ENCODE assay signal across 8 mouse cellular contexts in genomic region chr17:78455114-78455513, GRCm38 (mm10). TPM values are rescaled to one million over a fixed set of nuclear protein-coding genes. Genes with fewer than 3 reads are reported as not detected.
A peak's percentile ranks its signal among the peaks of the same experiment; 100 is the strongest.
DNase-seq lines count a peak whose midpoint lies in the region; ATAC-seq lines count a peak whose summit lies in the region.

No protein-coding gene starts in this region.

- DNase-seq in CD8-positive naive resting alpha-beta T cell, adult 2 months (ENCODE audit: low read depth in 2 of 2, low spot score in 2 of 2): peak; percentile 72 to 80
- DNase-seq in adrenal gland, adult 8-10 months: peak; percentile 59
- peak; percentile 75 for DNase-seq in embryo, embryonic 11 days
- peak; percentile 67 to 70 for DNase-seq in gastrocnemius, postnatal 36 days
- peak; percentile 90 for DNase-seq in kidney, postnatal 10 days
- peak; percentile 54 for DNase-seq in liver, embryonic 13.5 days
- DNase-seq in ovary, postnatal 14 days (ENCODE audit: low spot score): peak; percentile 51
- peak; percentile 59 to 85 for DNase-seq in thymus, postnatal 10 days (ENCODE audit: low spot score in 2 of 2)

- H3K4me2 ChIP-seq in liver, embryonic 13.5 days: no peak overlapping the region

- no peak overlapping the region for H3K4me3 ChIP-seq in liver, embryonic 13.5 days (replicated peaks)

- 0 out of 2 replicates have a peak, but pooled peaks cover under 1% of the 10 kb centered on the region for H3K9me3 ChIP-seq in liver, embryonic 13.5 days (replicated peaks)

- H3K36me3 ChIP-seq in liver, embryonic 13.5 days: no peaks in the 10 kb centered on the region

- no peak overlapping the region for H3K27ac ChIP-seq in liver, embryonic 13.5 days

- no peak overlapping the region for H3K9ac ChIP-seq in liver, embryonic 13.5 days

- intact Hi-C loops in gastrocnemius, postnatal 36 days (cut with DNase I): loop anchor here (10.0 kb wide), 2 partner anchors 70 to 410 kb away; no protein-coding TSS in a partner anchor

- ATAC-seq in liver, embryonic 13.5 days (ENCODE audit: low read depth): no peak

- no peaks in the 10 kb centered on the region for H3K27me3 ChIP-seq in liver, embryonic 13.5 days

- H3K4me1 ChIP-seq in liver, embryonic 13.5 days (replicated peaks): no peaks in the 10 kb centered on the region

- WGBS in liver, embryonic 13.5 days (ENCODE audit: insufficient replicate concordance): 25% methylated on average over 11 of the region's 11 CpGs

RNA-seq across cellular contexts. Expression of gene Fez2, which starts 37.2 kb away (rescaled TPM):
- 10 to 100 TPM; 56.4 to 85.3 (median 72.8) TPM for total RNA-seq in adrenal gland, adult 8-10 months (2022)
- 10 to 100 TPM; 52.8 to 64.7 TPM for total RNA-seq in gastrocnemius, postnatal 36 days (2021)
- polyA plus RNA-seq in liver, embryonic 13.5 days (2015; fragmentation: Nextera tagmentation; extraction: Ambion mirVana): 17.6 and 19.5 TPM in 2 replicates

RNA-seq across cellular contexts. Expression of gene Vit, which starts 52.8 kb away (rescaled TPM):
- total RNA-seq in adrenal gland, adult 8-10 months (2022): 1 to 10 TPM; 2.4 to 3.5 (median 2.6) TPM
- 1 to 10 TPM; 1.6 to 2.8 TPM for total RNA-seq in gastrocnemius, postnatal 36 days (2021)
- polyA plus RNA-seq in liver, embryonic 13.5 days (2015; fragmentation: Nextera tagmentation; extraction: Ambion mirVana): 0.13 and 0.16 TPM in 2 replicates
